26 mouse cellular contexts compared by ENCODE assay signal in the genomic region with DNA sequence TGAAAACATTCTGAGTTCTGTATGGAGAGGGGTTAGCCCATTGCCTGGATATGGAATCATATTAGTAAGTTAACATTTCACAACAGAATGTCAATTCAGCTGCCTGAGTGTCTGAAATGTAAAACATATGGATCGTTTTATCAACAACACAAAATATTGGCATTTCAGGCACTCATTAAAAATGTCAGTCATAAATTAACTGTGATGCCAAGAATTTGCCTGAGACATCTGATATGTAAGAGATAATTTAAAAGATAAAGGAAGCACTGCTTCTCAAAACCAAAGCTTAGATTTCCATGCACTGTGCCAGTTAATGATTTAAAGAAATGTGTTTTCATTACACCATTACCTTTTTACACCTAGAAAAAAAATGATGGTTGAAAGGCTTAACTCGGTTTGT.
A peak's percentile ranks its signal among the peaks of the same experiment; 100 is the strongest.
DNase-seq lines count a peak whose midpoint lies in the region; ATAC-seq and TF ChIP-seq lines count a peak whose summit lies in the region.
"Had no signal": no experiment of that assay in that cellular context is flagged by ENCODE, and none has a peak within 500 bp of the region (broad histone marks: within the 10 kb centered on the region; RNA-seq: fewer than 3 reads in every experiment).

No protein-coding gene starts in this region.

- H3K9ac ChIP-seq in forebrain, embryonic 14.5 days (ENCODE audit: low read length) = no peak overlapping the region
- H3K9ac ChIP-seq: embryonic facial prominence, embryonic 15.5 days; heart, embryonic 13.5 days; hindbrain, embryonic 14.5 days had no signal

- TF ChIP-seq CTCF in brain, embryonic 14.5 days (IDR thresholded peaks at IDR 0.05; ENCODE audit: borderline replicate concordance, extremely low read depth, insufficient read depth, insufficient read length) = no peak

- H3K27ac ChIP-seq in forebrain, embryonic 14.5 days (ENCODE audit: low read depth, low read length) = no peak overlapping the region
- no peak overlapping the region for H3K27ac ChIP-seq in forebrain, embryonic 10.5 days
- H3K27ac ChIP-seq: embryonic facial prominence, embryonic 15.5 days; heart, adult 2 months; heart, embryonic 10.5 days; heart, embryonic 13.5 days; hindbrain, embryonic 14.5 days; hindbrain, postnatal 0 days had no signal

- H3K4me3 ChIP-seq in forebrain, embryonic 14.5 days (ENCODE audit: low read depth, low read length) = no peak overlapping the region
- H3K4me3 ChIP-seq in forebrain, embryonic 10.5 days = no peak overlapping the region
- H3K4me3 ChIP-seq: embryonic facial prominence, embryonic 15.5 days; heart, adult 2 months; heart, embryonic 10.5 days; heart, embryonic 13.5 days had no signal

- peak; percentile 58; the same call in 1 of the 2 replicates for ATAC-seq in forebrain, embryonic 14.5 days
- ATAC-seq: CD4-positive, CD25-positive, alpha-beta regulatory T cell, adult 4 months; hindbrain, postnatal 0 days; inflammation-experienced regulatory T-cells, adult 6 months; intestine, embryonic 16.5 days had no signal

- no peak overlapping the region for H3K4me2 ChIP-seq in forebrain, embryonic 14.5 days (ENCODE audit: low read length)
- H3K4me2 ChIP-seq: embryonic facial prominence, embryonic 15.5 days; heart, embryonic 13.5 days; hindbrain, embryonic 14.5 days had no signal

- H3K36me3 ChIP-seq in forebrain, embryonic 14.5 days (ENCODE audit: control insufficient read depth, insufficient read depth, low read length) = no peaks in the 10 kb centered on the region
- no peaks in the 10 kb centered on the region for H3K36me3 ChIP-seq in forebrain, embryonic 10.5 days (replicated peaks)
- H3K36me3 ChIP-seq: embryonic facial prominence, embryonic 15.5 days; heart, embryonic 10.5 days; heart, embryonic 13.5 days had no signal

- no peaks in the 10 kb centered on the region for H3K9me3 ChIP-seq in forebrain, embryonic 14.5 days (replicated peaks; ENCODE audit: control insufficient read depth, low read length)
- H3K9me3 ChIP-seq in forebrain, embryonic 10.5 days = no peaks in the 10 kb centered on the region
- H3K9me3 ChIP-seq: embryonic facial prominence, embryonic 15.5 days; heart, embryonic 10.5 days; heart, embryonic 13.5 days had no signal

- peak; percentile 78 for DNase-seq in forebrain, embryonic 14.5 days (ENCODE audit: low spot score)
- no peak for DNase-seq in forebrain, embryonic 10.5 days (ENCODE audit: extremely low spot score, low spot score)
- peak; percentile 4 for DNase-seq in brain, adult 2 months (ENCODE audit: low read depth, low spot score)
- DNase-seq in brain, embryonic 14.5 days (ENCODE audit: low read depth) = peak; percentile 80
- DNase-seq in cerebellum, postnatal 25 days = no peak
- DNase-seq in cerebellum, postnatal 36 days = no peak
- DNase-seq: adrenal gland, adult 2 months; adrenal gland, postnatal 14 days; cerebellum, adult 18-20 months; cerebellum, adult 9-10 months; cerebellum, postnatal 14 days; embryo, embryonic 11 days; gastrocnemius, postnatal 10 days; gastrocnemius, postnatal 36 days; heart, adult 2 months; heart, postnatal 14 days; heart, postnatal 4 days; kidney, adult 2 months had no signal

- no peaks in the 10 kb centered on the region for H3K4me1 ChIP-seq in forebrain, embryonic 14.5 days (ENCODE audit: control insufficient read depth, insufficient read depth, low read length)
- H3K4me1 ChIP-seq in forebrain, embryonic 10.5 days = no peaks in the 10 kb centered on the region
- H3K4me1 ChIP-seq: embryonic facial prominence, embryonic 15.5 days; heart, embryonic 10.5 days; heart, embryonic 13.5 days had no signal

- TF ChIP-seq POLR2A in brain, embryonic 14.5 days (IDR thresholded peaks at IDR 0.05; ENCODE audit: borderline replicate concordance, extremely low read depth, insufficient read depth, insufficient read length, poor library complexity, severe bottlenecking) = no peak

- WGBS in forebrain, embryonic 14.5 days = 76% methylated on average over 2 of the region's 2 CpGs
- WGBS in forebrain, embryonic 10.5 days = 82% methylated on average over 2 of the region's 2 CpGs

- H3K27me3 ChIP-seq in forebrain, embryonic 14.5 days (replicated peaks; ENCODE audit: control insufficient read depth, insufficient read depth, low read length) = no peaks in the 10 kb centered on the region
- H3K27me3 ChIP-seq in forebrain, embryonic 10.5 days (ENCODE audit: poor library complexity, severe bottlenecking) = no peaks in the 10 kb centered on the region
- H3K27me3 ChIP-seq: embryonic facial prominence, embryonic 15.5 days; heart, embryonic 13.5 days had no signal

Comparison
In these comparisons a context has a peak if more than half of its experiments do, and no peak if none do; other contexts are left out.
1. DNase-seq: peak in forebrain, embryonic 14.5 days (single experiment), brain, adult 2 months (single experiment) and brain, embryonic 14.5 days (single experiment); none in forebrain, embryonic 10.5 days (single experiment), cerebellum, postnatal 25 days (0 of 2) and cerebellum, postnatal 36 days (0 of 2).